Mouse (Mus musculus) MEL (cell line): ENCODE data around the gene Alkbh7.

Experiments used
- CTCF ChIP-seq, 3 experiments: IDR thresholded peaks in 2 of 3; conservative IDR thresholded peaks in 1 of 3; 2 replicates each; pipeline ENCODE4 v1.5.1; 2011 to 2012; ENCODE audit warnings: low read length in 3 of 3, low read depth in 2 of 3, mild to moderate bottlenecking in 2 of 3, improper control_type of control experiment in 1 of 3, inconsistent platforms in 1 of 3, mixed read lengths in 1 of 3, moderate library complexity in 1 of 3; ENCODE audit not compliant: control insufficient read depth in 1 of 3, insufficient read depth in 1 of 3, poor library complexity in 1 of 3, severe bottlenecking in 1 of 3
- POLR2A ChIP-seq, 2 experiments: IDR thresholded peaks; 2 replicates each; pipeline ENCODE4 v1.6.1; 2011 to 2012; ENCODE audit warnings: low read length in 2 of 2, mild to moderate bottlenecking in 2 of 2, control low read depth in 1 of 2, improper control_type of control experiment in 1 of 2, low read depth in 1 of 2, moderate library complexity in 1 of 2; ENCODE audit not compliant: control insufficient read depth in 1 of 2, insufficient read depth in 1 of 2, poor library complexity in 1 of 2

GRCm38 (mm10) chr17:56999968-57000609 lies 3.0 kb downstream of the Alkbh7 start, which contains the start of gene Pspn:
- TF ChIP-seq POLR2A (IDR thresholded peaks at IDR 0.05; ENCODE audit: control insufficient read depth in 1 of 2, insufficient read depth in 1 of 2, low read depth in 1 of 2, low read length in 2 of 2, poor library complexity in 1 of 2) (no peak), CTCF (IDR thresholded peaks at IDR 0.05 in 2 of 3, conservative IDR thresholded peaks at IDR 0.05 in 1 of 3; ENCODE audit: control insufficient read depth in 1 of 3, insufficient read depth in 1 of 3, low read depth in 2 of 3, low read length in 3 of 3, poor library complexity in 1 of 3, severe bottlenecking in 1 of 3) (no peak)
